ENCODE assay signal across 11 mouse cellular contexts in the genomic region with DNA sequence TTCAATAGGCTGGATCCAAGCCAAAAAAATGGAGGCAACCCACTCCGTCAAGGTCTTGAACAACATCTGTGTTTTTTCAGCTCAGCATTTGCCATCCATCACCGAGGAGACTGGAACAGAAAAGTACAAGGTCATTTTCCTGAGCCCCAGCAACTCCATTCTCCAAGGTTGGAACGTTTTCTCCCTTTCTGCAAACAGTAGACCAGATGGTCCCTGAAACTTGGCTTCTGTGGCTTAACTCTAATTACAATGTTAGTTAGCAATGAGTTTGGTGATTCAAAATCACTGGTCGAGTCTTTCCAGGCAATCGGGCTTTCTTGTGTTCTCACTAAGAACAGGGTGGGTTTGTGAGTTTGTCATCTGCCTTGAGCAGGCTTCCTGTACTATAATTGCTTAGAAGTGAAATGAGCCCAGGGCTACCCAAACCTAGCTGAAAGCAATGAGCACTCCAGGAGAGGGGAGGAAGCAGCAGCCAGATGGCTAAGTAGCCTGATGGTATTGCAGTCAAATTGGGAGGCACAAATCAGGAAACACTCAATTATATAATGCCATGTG.
A peak's percentile ranks its signal among the peaks of the same experiment; 100 is the strongest.
DNase-seq lines count a peak whose midpoint lies in the region; ATAC-seq and TF ChIP-seq lines count a peak whose summit lies in the region.
"Had no signal": no experiment of that assay in that cellular context is flagged by ENCODE, and none has a peak within 500 bp of the region (broad histone marks: within the 10 kb centered on the region; RNA-seq: fewer than 3 reads in every experiment).

No protein-coding gene starts in this region.

- H3K4me2 ChIP-seq in midbrain, postnatal 0 days (ENCODE audit: low read depth, low read length, poor library complexity, severe bottlenecking) = no peak overlapping the region
- no peak overlapping the region for H3K4me2 ChIP-seq in midbrain, embryonic 15.5 days
- H3K4me2 ChIP-seq: embryonic facial prominence, embryonic 13.5 days; heart, embryonic 13.5 days had no signal

- no peaks in the 10 kb centered on the region for H3K36me3 ChIP-seq in midbrain, postnatal 0 days (ENCODE audit: insufficient read depth, low read length)
- no peaks in the 10 kb centered on the region for H3K36me3 ChIP-seq in midbrain, embryonic 15.5 days (replicated peaks)
- H3K36me3 ChIP-seq: embryonic facial prominence, embryonic 13.5 days; G1E; heart, embryonic 13.5 days had no signal

- no peaks in the 10 kb centered on the region for H3K4me1 ChIP-seq in midbrain, postnatal 0 days (ENCODE audit: insufficient read depth, low read length)
- H3K4me1 ChIP-seq in midbrain, embryonic 15.5 days = no peaks in the 10 kb centered on the region
- H3K4me1 ChIP-seq: embryonic facial prominence, embryonic 13.5 days; heart, embryonic 13.5 days had no signal

- no peak overlapping the region for H3K27ac ChIP-seq in midbrain, postnatal 0 days (ENCODE audit: low read depth, low read length)
- no peak overlapping the region for H3K27ac ChIP-seq in midbrain, embryonic 15.5 days
- H3K27ac ChIP-seq: embryonic facial prominence, embryonic 13.5 days; heart, embryonic 13.5 days had no signal

- TF ChIP-seq CTCF in midbrain, postnatal 0 days (IDR thresholded peaks at IDR 0.05) = no peak

- no peak for ATAC-seq in midbrain, postnatal 0 days (ENCODE audit: low FRiP score)
- no peak for ATAC-seq in midbrain, embryonic 15.5 days (replicated peaks)

- peak; percentile 43 for DNase-seq in heart, adult 8-10 months (ENCODE audit: low spot score)
- no peak for DNase-seq in heart, postnatal 4 days
- DNase-seq in midbrain, postnatal 0 days (ENCODE audit: low spot score) = peak; percentile 42
- DNase-seq in forelimb bud, embryonic 11.5 days (ENCODE audit: low read depth, low spot score) = peak; percentile 21
- peak; percentile 32 to 75 for DNase-seq in layer of hippocampus, postnatal 14 days (ENCODE audit: low spot score in 2 of 2)
- DNase-seq in gastrocnemius, postnatal 10 days = no peak
- no peak for DNase-seq in testis, postnatal 14 days (ENCODE audit: low spot score)

- no peaks in the 10 kb centered on the region for H3K9me3 ChIP-seq in midbrain, postnatal 0 days (ENCODE audit: low read length)
- no peaks in the 10 kb centered on the region for H3K9me3 ChIP-seq in midbrain, embryonic 15.5 days
- H3K9me3 ChIP-seq: embryonic facial prominence, embryonic 13.5 days; G1E; heart, embryonic 13.5 days had no signal

- no peak overlapping the region for H3K4me3 ChIP-seq in midbrain, postnatal 0 days (ENCODE audit: low read depth, low read length)
- H3K4me3 ChIP-seq in midbrain, embryonic 15.5 days = no peak overlapping the region
- H3K4me3 ChIP-seq: embryonic facial prominence, embryonic 13.5 days; heart, embryonic 13.5 days had no signal

- WGBS in midbrain, postnatal 0 days = 79% methylated on average over 5 of the region's 5 CpGs
- 76% methylated on average over 5 of the region's 5 CpGs for WGBS in midbrain, embryonic 15.5 days

- H3K27me3 ChIP-seq in midbrain, postnatal 0 days (ENCODE audit: insufficient read depth, low read length) = no peaks in the 10 kb centered on the region
- H3K27me3 ChIP-seq in midbrain, embryonic 15.5 days (replicated peaks) = no peaks in the 10 kb centered on the region
- H3K27me3 ChIP-seq: embryonic facial prominence, embryonic 13.5 days; heart, embryonic 13.5 days had no signal

- no peak overlapping the region for H3K9ac ChIP-seq in midbrain, postnatal 0 days (replicated peaks; ENCODE audit: low read length, poor library complexity, severe bottlenecking)
- H3K9ac ChIP-seq in midbrain, embryonic 15.5 days = no peak overlapping the region
- H3K9ac ChIP-seq: embryonic facial prominence, embryonic 13.5 days; heart, embryonic 13.5 days had no signal

Comparison
In these comparisons a context has a peak if more than half of its experiments do, and no peak if none do; other contexts are left out.
1. DNase-seq: peak in heart, adult 8-10 months (single experiment), midbrain, postnatal 0 days (single experiment), forelimb bud, embryonic 11.5 days (single experiment) and layer of hippocampus, postnatal 14 days (2 of 2); none in heart, postnatal 4 days (single experiment), gastrocnemius, postnatal 10 days (single experiment) and testis, postnatal 14 days (single experiment).